Mouse (Mus musculus): Measurements from ENCODE around the gene Pakap. TPM values are rescaled to one million over a fixed set of nuclear protein-coding genes. Genes with fewer than 3 reads are reported as not detected.

Pakap gene
- polyA plus RNA-seq, 1 experiment, result 7.1 TPM

DNA sequence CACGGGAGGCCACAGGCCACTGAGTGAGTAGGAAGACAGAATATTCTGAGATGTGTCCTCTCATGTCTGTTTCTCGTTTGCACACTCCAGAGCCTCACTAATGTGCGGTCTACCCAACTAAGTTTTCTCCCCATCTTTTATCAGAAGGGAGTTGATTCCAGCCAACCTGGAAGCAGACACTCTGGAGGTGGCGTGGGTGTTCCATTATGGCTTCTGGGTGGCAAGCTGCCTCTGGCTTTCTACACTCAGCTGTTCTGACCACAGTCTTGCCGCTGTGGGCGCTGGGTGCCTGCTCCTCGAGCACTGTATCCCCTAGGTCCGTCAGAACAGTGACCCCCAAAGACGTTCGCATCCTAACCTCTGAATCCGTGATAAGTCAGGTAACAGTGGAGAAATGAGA is 115.0 kb downstream of the Pakap start:
- H3K79me3 ChIP-seq (ENCODE audit: low read depth), result no peaks in the 10 kb centered on the region
- H3K79me2 ChIP-seq (ENCODE audit: control insufficient read depth, insufficient read depth), result no peaks in the 10 kb centered on the region
- no peak overlapping the region for H3K4me3 ChIP-seq (ENCODE audit: insufficient read depth, poor library complexity, severe bottlenecking)
- no peaks in the 10 kb centered on the region for H3K27me3 ChIP-seq (ENCODE audit: control insufficient read depth, insufficient read depth, insufficient read length)
- H3K36me3 ChIP-seq (ENCODE audit: control insufficient read depth, insufficient read depth), result peaks cover 2% of the 10 kb centered on the region
- TF ChIP-seq MYOD1 (IDR thresholded peaks at IDR 0.05; ENCODE audit: control insufficient read depth, insufficient read length, low read depth), result no peak
- TF ChIP-seq USF1 (IDR thresholded peaks at IDR 0.05; ENCODE audit: low read depth), result no peak
- no peak overlapping the region for H3ac ChIP-seq (ENCODE audit: control insufficient read depth, insufficient read length, low read depth)

DNA sequence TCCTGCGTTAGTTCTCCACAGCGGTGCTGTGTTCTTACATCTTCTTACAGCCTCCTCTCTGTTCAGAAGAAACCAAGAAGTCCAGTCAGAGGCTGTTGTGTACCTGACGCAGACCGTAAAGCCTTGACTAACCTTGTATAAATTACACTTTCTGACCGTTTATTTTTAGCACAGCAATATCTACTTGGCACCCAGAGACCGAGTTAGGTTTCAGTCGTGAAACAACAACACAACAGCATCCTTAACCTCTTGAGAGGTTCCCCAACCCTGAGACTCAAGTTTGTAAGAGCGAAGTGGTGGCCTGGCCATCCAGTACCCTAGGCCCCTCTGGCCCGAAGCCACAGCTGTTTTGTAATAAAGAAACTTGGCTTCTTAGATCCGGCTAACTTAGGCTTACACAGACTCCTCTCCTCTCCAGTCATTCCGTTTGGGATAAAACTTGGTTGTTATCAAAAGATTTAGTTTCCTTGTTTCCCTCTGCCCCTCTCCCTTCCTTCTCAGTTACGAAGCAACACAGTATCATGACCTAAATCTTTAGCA is 116.8 kb downstream of the Pakap start:
- no peak overlapping the region for H3ac ChIP-seq (ENCODE audit: control insufficient read depth, insufficient read length, low read depth)
- H3K79me2 ChIP-seq (ENCODE audit: control insufficient read depth, insufficient read depth), result no peaks in the 10 kb centered on the region
- H3K36me3 ChIP-seq (ENCODE audit: control insufficient read depth, insufficient read depth), result peaks cover 13% of the 10 kb centered on the region
- H3K27me3 ChIP-seq (ENCODE audit: control insufficient read depth, insufficient read depth, insufficient read length), result no peaks in the 10 kb centered on the region
- H3K4me3 ChIP-seq (ENCODE audit: insufficient read depth, poor library complexity, severe bottlenecking), result no peak overlapping the region
- H3K79me3 ChIP-seq (ENCODE audit: low read depth), result no peaks in the 10 kb centered on the region
- TF ChIP-seq USF1 (IDR thresholded peaks at IDR 0.05; ENCODE audit: low read depth), result no peak
- TF ChIP-seq FOSL1 (IDR thresholded peaks at IDR 0.05; ENCODE audit: insufficient read depth, low read length, poor library complexity, severe bottlenecking), result no peak
- no peak for TF ChIP-seq CEBPB (IDR thresholded peaks at IDR 0.05; ENCODE audit: low read depth)
- no peak for TF ChIP-seq CTCF (IDR thresholded peaks at IDR 0.05; ENCODE audit: control insufficient read depth, insufficient read depth, insufficient read length)
- TF ChIP-seq MAX (IDR thresholded peaks at IDR 0.05), result no peak
- TF ChIP-seq MYOD1 (IDR thresholded peaks at IDR 0.05; ENCODE audit: control insufficient read depth, insufficient read length, low read depth), result no peak
- no peak for TF ChIP-seq MYOG (IDR thresholded peaks at IDR 0.05; ENCODE audit: control insufficient read depth, extremely low read depth, insufficient read length)

DNA sequence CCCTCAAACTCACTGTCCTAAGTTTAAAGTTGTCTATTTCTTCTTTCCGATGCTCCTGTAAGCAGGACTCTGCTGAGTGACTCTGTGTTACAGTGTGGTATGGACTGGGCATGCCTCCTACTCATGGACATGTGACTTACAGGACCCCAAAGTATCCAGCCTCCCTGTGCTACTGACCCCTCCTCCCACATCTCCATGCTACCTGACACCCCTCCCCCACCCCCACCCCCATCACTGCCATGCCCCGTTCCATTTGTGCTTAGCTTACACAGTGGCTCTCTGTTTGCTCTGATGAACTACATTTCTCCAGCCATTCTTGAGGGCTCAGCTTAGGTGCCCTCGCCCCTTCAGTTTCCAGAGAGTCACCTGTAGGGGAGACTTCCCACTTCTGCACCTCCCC is 118.8 kb downstream of the Pakap start:
- Histone ChIP-seq H3K27me3 (ENCODE audit: control insufficient read depth, insufficient read depth, insufficient read length) (no peaks in the 10 kb centered on the region), H3K36me3 (ENCODE audit: control insufficient read depth, insufficient read depth) (peaks cover 27% of the 10 kb centered on the region), H3ac (ENCODE audit: control insufficient read depth, insufficient read length, low read depth) (no peak overlapping the region), H3K79me2 (ENCODE audit: control insufficient read depth, insufficient read depth) (no peaks in the 10 kb centered on the region), H3K79me3 (ENCODE audit: low read depth) (no peaks in the 10 kb centered on the region), H3K4me3 (ENCODE audit: insufficient read depth, poor library complexity, severe bottlenecking) (no peak overlapping the region)
- TF ChIP-seq USF1 (IDR thresholded peaks at IDR 0.05; ENCODE audit: low read depth) (no peak), CEBPB (IDR thresholded peaks at IDR 0.05; ENCODE audit: low read depth) (no peak), CTCF (IDR thresholded peaks at IDR 0.05; ENCODE audit: control insufficient read depth, insufficient read depth, insufficient read length) (no peak), MYOG (IDR thresholded peaks at IDR 0.05; ENCODE audit: control insufficient read depth, extremely low read depth, insufficient read length) (no peak)

DNA sequence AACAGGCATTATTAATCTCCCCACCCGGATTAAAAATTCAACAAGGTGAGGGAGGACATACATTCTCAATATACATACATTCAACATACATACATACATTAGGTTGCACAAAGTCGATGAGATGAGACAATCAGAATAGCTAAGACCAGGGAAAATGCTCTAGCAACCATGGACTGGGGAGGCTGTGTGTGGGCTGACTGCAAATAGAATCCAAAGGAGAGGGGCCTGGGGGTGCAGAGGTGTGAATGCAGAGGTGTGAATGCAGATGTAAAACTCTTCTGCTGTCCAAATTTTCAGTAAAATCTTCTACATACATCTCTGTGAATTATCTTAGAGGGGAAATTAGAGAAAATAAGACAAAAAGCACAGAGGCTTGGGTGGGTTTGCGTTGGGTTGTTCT is 119.6 kb downstream of the Pakap start:
- Histone ChIP-seq H3ac (ENCODE audit: control insufficient read depth, insufficient read length, low read depth) (no peak overlapping the region), H3K79me3 (ENCODE audit: low read depth) (no peaks in the 10 kb centered on the region), H3K4me3 (ENCODE audit: insufficient read depth, poor library complexity, severe bottlenecking) (no peak overlapping the region), H3K79me2 (ENCODE audit: control insufficient read depth, insufficient read depth) (no peaks in the 10 kb centered on the region), H3K36me3 (ENCODE audit: control insufficient read depth, insufficient read depth) (peaks cover 27% of the 10 kb centered on the region), H3K27me3 (ENCODE audit: control insufficient read depth, insufficient read depth, insufficient read length) (no peaks in the 10 kb centered on the region)
- no peak for TF ChIP-seq USF1 (IDR thresholded peaks at IDR 0.05; ENCODE audit: low read depth)
- TF ChIP-seq CEBPB (IDR thresholded peaks at IDR 0.05; ENCODE audit: low read depth), result no peak
- no peak for TF ChIP-seq MYOD1 (IDR thresholded peaks at IDR 0.05; ENCODE audit: control insufficient read depth, insufficient read length, low read depth)
- TF ChIP-seq FOSL1 (IDR thresholded peaks at IDR 0.05; ENCODE audit: insufficient read depth, low read length, poor library complexity, severe bottlenecking), result no peak
- TF ChIP-seq MYOG (IDR thresholded peaks at IDR 0.05; ENCODE audit: control insufficient read depth, extremely low read depth, insufficient read length), result no peak
- no peak for TF ChIP-seq MAX (IDR thresholded peaks at IDR 0.05)
- no peak for TF ChIP-seq CTCF (IDR thresholded peaks at IDR 0.05; ENCODE audit: control insufficient read depth, insufficient read depth, insufficient read length)

DNA sequence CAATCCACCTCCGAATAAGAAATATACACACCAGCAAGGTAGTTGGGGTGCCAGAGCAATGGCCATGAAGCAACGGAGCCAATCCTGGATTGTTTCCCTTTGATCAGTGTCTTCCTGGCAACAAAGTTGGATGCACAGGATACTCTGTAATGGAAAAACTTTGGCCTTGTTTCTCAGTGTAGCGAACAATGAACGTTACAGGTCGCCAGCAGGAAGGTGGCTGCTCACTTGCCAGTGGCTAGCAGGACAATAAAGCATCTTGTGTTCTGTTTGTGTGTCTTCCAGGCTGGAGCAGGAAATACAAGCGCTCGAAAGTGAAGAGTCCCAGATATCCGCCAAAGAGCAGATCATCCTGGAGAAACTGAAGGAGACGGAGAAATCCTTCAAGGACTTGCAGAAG is 120.2 kb downstream of the Pakap start:
- H3K4me3 ChIP-seq (ENCODE audit: insufficient read depth, poor library complexity, severe bottlenecking), result no peak overlapping the region
- H3K79me3 ChIP-seq (ENCODE audit: low read depth), result no peaks in the 10 kb centered on the region
- TF ChIP-seq MYOG (IDR thresholded peaks at IDR 0.05; ENCODE audit: control insufficient read depth, extremely low read depth, insufficient read length) (no peak), FOSL1 (IDR thresholded peaks at IDR 0.05; ENCODE audit: insufficient read depth, low read length, poor library complexity, severe bottlenecking) (no peak), MYOD1 (IDR thresholded peaks at IDR 0.05; ENCODE audit: control insufficient read depth, insufficient read length, low read depth) (no peak), MAX (IDR thresholded peaks at IDR 0.05) (no peak), CTCF (IDR thresholded peaks at IDR 0.05; ENCODE audit: control insufficient read depth, insufficient read depth, insufficient read length) (no peak), CEBPB (IDR thresholded peaks at IDR 0.05; ENCODE audit: low read depth) (no peak), USF1 (IDR thresholded peaks at IDR 0.05; ENCODE audit: low read depth) (no peak)
- no peak overlapping the region for H3ac ChIP-seq (ENCODE audit: control insufficient read depth, insufficient read length, low read depth)
- H3K36me3 ChIP-seq (ENCODE audit: control insufficient read depth, insufficient read depth), result peaks cover 27% of the 10 kb centered on the region
- no peaks in the 10 kb centered on the region for H3K27me3 ChIP-seq (ENCODE audit: control insufficient read depth, insufficient read depth, insufficient read length)
- no peaks in the 10 kb centered on the region for H3K79me2 ChIP-seq (ENCODE audit: control insufficient read depth, insufficient read depth)

DNA sequence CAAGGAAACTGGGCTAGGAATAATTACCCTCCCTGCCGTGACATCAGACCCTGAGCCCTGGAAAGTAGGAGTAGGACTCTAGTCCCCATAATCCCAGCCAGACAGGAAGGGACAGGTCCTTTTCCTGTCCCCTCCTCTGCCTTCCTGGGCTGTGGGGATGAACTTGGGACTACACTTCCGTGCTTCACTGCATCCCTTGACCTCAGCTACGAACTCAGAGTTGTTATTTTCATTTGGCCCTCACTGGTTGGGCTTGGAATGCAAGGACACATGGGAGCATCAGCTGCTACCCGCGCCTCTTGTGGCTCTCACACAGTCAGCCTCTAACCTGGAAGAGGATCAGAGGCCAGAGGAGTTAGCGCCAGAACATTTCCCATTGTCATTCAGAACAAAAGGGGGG is 122.0 kb downstream of the Pakap start:
- no peaks in the 10 kb centered on the region for H3K79me3 ChIP-seq (ENCODE audit: low read depth)
- no peak overlapping the region for H3K4me3 ChIP-seq (ENCODE audit: insufficient read depth, poor library complexity, severe bottlenecking)
- TF ChIP-seq MYOD1 (IDR thresholded peaks at IDR 0.05; ENCODE audit: control insufficient read depth, insufficient read length, low read depth) (no peak), CTCF (IDR thresholded peaks at IDR 0.05; ENCODE audit: control insufficient read depth, insufficient read depth, insufficient read length) (no peak), MAX (IDR thresholded peaks at IDR 0.05) (no peak), CEBPB (IDR thresholded peaks at IDR 0.05; ENCODE audit: low read depth) (no peak), MYOG (IDR thresholded peaks at IDR 0.05; ENCODE audit: control insufficient read depth, extremely low read depth, insufficient read length) (no peak), FOSL1 (IDR thresholded peaks at IDR 0.05; ENCODE audit: insufficient read depth, low read length, poor library complexity, severe bottlenecking) (no peak), USF1 (IDR thresholded peaks at IDR 0.05; ENCODE audit: low read depth) (no peak)

More for the DNA sequence above, 122.0 kb downstream of the Pakap start:
- H3ac ChIP-seq (ENCODE audit: control insufficient read depth, insufficient read length, low read depth), result no peak overlapping the region
- no peaks in the 10 kb centered on the region for H3K27me3 ChIP-seq (ENCODE audit: control insufficient read depth, insufficient read depth, insufficient read length)
- peaks cover 27% of the 10 kb centered on the region for H3K36me3 ChIP-seq (ENCODE audit: control insufficient read depth, insufficient read depth)
- H3K79me2 ChIP-seq (ENCODE audit: control insufficient read depth, insufficient read depth), result no peaks in the 10 kb centered on the region
